Mouse (Mus musculus) intestine, postnatal 0 days (tissue): ENCODE results near the gene Rnf169. TPM values are rescaled to one million over a fixed set of nuclear protein-coding genes. Genes with fewer than 3 reads are reported as not detected.

Experiments used
- ATAC-seq: fragments of 200-750 bp; cut with Nextera tagmentation; 2 replicates; pipeline ENCODE4 v1.8.0; 2017; ENCODE audit warnings: mild to moderate bottlenecking, moderate TSS enrichment, moderate library complexity
- H3K27ac ChIP-seq: fragments of 300-500 bp; sonication (generic); 2 replicates; pipeline ENCODE4 v1.5.1; 2014; ENCODE audit warnings: mild to moderate bottlenecking, low read depth, low read length, moderate library complexity
- H3K27me3 ChIP-seq: fragments of 300-500 bp; sonication (generic); replicated peaks from 2 replicates; pipeline ENCODE4 v1.6.1; 2014; ENCODE audit warnings: low read length, mixed read lengths; ENCODE audit not compliant: control insufficient read depth, insufficient read depth
- H3K36me3 ChIP-seq: fragments of 300-500 bp; sonication (generic); 2 replicates; pipeline ENCODE4 v1.6.1; 2014; ENCODE audit warnings: mild to moderate bottlenecking, moderate library complexity; ENCODE audit not compliant: control insufficient read depth, insufficient read depth
- H3K4me1 ChIP-seq: fragments of 300-500 bp; sonication (generic); replicated peaks from 2 replicates; pipeline ENCODE4 v1.6.1; 2014; ENCODE audit warnings: antibody characterized with exemption, low read length, mixed read lengths; ENCODE audit not compliant: control insufficient read depth, insufficient read depth
- H3K4me2 ChIP-seq: fragments of 300-500 bp; sonication (generic); replicated peaks from 2 replicates; pipeline ENCODE4 v1.6.1; 2014; ENCODE audit warnings: low read depth, mild to moderate bottlenecking, moderate library complexity
- H3K4me3 ChIP-seq: fragments of 300-500 bp; sonication (generic); 2 replicates; pipeline ENCODE4 v1.5.1; 2014; ENCODE audit warnings: low read depth, low read length
- H3K9ac ChIP-seq: fragments of 300-500 bp; sonication (generic); 2 replicates; pipeline ENCODE4 v1.6.1; 2014; ENCODE audit warnings: mild to moderate bottlenecking, low read depth, low read length
- H3K9me3 ChIP-seq: fragments of 300-500 bp; sonication (generic); 2 replicates; pipeline ENCODE4 v1.6.1; 2016; ENCODE audit warnings: mixed run types; ENCODE audit not compliant: control insufficient read depth
- CTCF ChIP-seq: sonication (generic); IDR thresholded peaks from 2 replicates; pipeline ENCODE4 v1.5.1; 2016; ENCODE audit warnings: low read depth, mild to moderate bottlenecking, control low read depth, antibody characterized with exemption, moderate library complexity
- WGBS: fragments of 180-500 bp; shearing (Covaris S2); extraction: QIAGEN DNeasy Blood & Tissue Kit; methylation state at CpG from one replicate; pipeline ENCODE4 v1.1.7; 2014; 5-methylcytosine and 5-hydroxymethylcytosine counted together
- polyA plus RNA-seq: library from polyadenylated mRNA; unstranded; fragments of >200 nt; fragmentation: Nextera tagmentation; extraction: Ambion mirVana; gene quantifications from 2 replicates; pipeline ENCODE4 v1.2.1, GENCODE M21; 2015

Gene Rnf169
- polyA plus RNA-seq, 1 experiment from 2014 or later: 1.9 TPM

GRCm38 (mm10) chr7:100003781-100004180, 23.5 kb upstream of the Rnf169 start:
- Histone ChIP-seq H3K27ac (no peak overlapping the region), H3K9me3 (no peaks in the 10 kb centered on the region), H3K36me3 (no peaks in the 10 kb centered on the region), H3K9ac (no peak overlapping the region), H3K4me2 (no peak overlapping the region), H3K27me3 (peaks cover 49% of the 10 kb centered on the region), H3K4me3 (no peak overlapping the region), H3K4me1 (0 out of 2 replicates have a peak, but pooled peaks cover 3% of the 10 kb centered on the region)
- 51% methylated on average over 9 of the region's 9 CpGs for WGBS
- no peak for ATAC-seq
- peak; percentile 70 for TF ChIP-seq CTCF

- ATAC-seq: no peak
- no peaks in the 10 kb centered on the region for H3K4me1 ChIP-seq
- WGBS: 72% methylated on average over 3 of the region's 3 CpGs
- no peak overlapping the region for H3K4me2 ChIP-seq
- H3K36me3 ChIP-seq: no peaks in the 10 kb centered on the region
- H3K9me3 ChIP-seq: no peaks in the 10 kb centered on the region
- no peak overlapping the region for H3K9ac ChIP-seq
- H3K27ac ChIP-seq: no peak overlapping the region
- H3K27me3 ChIP-seq: no peaks in the 10 kb centered on the region
- H3K4me3 ChIP-seq: no peak overlapping the region
- TF ChIP-seq CTCF: no peak
These were observed 18.4 kb upstream of the Rnf169 start for GRCm38 (mm10) chr7:99998668-99999067.

DNA sequence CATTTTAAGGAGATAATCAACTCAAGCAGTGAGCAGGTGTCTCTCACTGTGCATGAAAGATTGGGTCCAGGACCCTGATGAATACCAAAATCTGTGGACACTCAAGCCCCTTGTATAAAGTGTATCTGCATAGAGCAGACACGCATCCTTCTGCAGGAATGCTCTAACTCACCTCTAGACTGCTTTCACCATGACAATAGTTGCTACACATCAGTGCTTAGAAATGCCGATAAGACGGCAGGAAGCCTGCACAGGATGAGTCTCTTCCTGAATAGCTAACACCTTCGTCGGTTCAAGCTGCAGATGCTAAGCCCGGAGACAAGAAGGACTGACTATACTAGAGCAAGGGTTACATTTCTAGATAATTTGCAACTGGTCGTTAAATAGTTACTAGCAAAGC, 14.9 kb upstream of the Rnf169 start:
- no peak overlapping the region for H3K9ac ChIP-seq
- H3K27me3 ChIP-seq: no peaks in the 10 kb centered on the region
- WGBS: 67% methylated on average over 7 of the region's 7 CpGs
- H3K4me2 ChIP-seq: no peak overlapping the region
- no peaks in the 10 kb centered on the region for H3K4me1 ChIP-seq
- ATAC-seq: no peak
- H3K36me3 ChIP-seq: no peaks in the 10 kb centered on the region
- H3K9me3 ChIP-seq: no peaks in the 10 kb centered on the region
- H3K4me3 ChIP-seq: no peak overlapping the region
- TF ChIP-seq CTCF: no peak
- no peak overlapping the region for H3K27ac ChIP-seq

DNA sequence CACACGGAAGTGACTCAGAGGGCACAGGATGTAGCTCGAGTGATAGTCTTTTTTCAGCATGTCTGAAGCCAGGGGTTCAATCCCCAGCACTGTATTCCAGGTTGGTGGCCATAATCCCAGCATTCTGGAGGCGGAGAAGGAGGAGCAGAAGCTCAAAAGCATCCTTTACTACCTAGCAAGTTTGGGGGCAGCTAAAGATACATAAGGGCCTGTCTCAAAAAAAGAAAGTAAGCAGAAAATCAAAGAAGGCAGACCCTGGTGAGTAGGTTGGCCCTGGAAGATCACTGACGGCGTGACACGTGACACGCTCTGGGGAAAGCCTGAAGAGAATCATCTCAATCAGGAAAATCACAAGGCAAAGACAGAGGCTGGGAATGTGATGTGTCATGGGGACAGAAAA, 12.9 kb upstream of the Rnf169 start:
- no peak overlapping the region for H3K4me3 ChIP-seq
- H3K36me3 ChIP-seq: no peaks in the 10 kb centered on the region
- no peak for ATAC-seq
- H3K4me1 ChIP-seq: no peaks in the 10 kb centered on the region
- H3K27ac ChIP-seq: no peak overlapping the region
- no peaks in the 10 kb centered on the region for H3K9me3 ChIP-seq
- TF ChIP-seq CTCF: no peak
- H3K9ac ChIP-seq: no peak overlapping the region
- H3K4me2 ChIP-seq: no peak overlapping the region
- H3K27me3 ChIP-seq: no peaks in the 10 kb centered on the region
- 85% methylated on average over 7 of the region's 7 CpGs for WGBS

DNA sequence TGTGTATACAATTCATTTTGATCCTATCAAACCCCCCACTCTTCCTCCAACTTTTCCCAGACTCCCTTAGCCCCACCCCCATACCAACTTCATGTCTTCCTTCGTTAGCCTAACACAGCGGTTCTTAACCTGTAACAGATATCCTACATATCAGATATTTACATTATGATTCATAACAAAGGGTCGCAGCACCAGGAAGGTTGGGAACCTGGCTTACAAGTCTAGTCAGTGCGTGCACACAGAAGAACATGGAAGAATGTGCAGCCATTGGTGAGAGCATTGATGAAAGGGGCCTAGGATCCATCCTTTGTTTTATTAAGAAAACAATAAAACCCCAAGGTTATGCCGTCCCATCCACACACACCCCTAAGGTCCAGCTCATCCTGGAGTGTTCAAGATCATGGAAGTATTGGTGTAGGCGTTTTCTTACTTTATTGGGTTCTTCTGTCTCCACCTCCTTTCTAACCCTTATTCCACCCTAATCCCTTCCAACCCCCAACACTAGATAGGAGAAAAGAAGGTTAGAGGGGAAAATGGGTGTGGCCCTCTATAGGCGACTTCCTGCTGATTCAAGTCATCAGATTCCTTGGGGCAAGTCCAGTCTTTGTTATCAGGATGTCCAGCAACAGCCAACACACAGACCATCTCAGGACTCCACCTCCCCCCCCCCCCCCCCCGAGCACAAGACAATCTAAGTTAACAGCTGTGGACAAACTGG, 10.9 kb upstream of the Rnf169 start:
- H3K4me3 ChIP-seq: no peak overlapping the region
- ATAC-seq: no peak
- no peaks in the 10 kb centered on the region for H3K36me3 ChIP-seq
- H3K4me2 ChIP-seq: no peak overlapping the region
- no peaks in the 10 kb centered on the region for H3K27me3 ChIP-seq
- no peak overlapping the region for H3K27ac ChIP-seq
- H3K9me3 ChIP-seq: no peaks in the 10 kb centered on the region
- no peak overlapping the region for H3K9ac ChIP-seq
- 65% methylated on average over 8 of the region's 8 CpGs for WGBS
- no peaks in the 10 kb centered on the region for H3K4me1 ChIP-seq
- TF ChIP-seq CTCF: no peak

DNA sequence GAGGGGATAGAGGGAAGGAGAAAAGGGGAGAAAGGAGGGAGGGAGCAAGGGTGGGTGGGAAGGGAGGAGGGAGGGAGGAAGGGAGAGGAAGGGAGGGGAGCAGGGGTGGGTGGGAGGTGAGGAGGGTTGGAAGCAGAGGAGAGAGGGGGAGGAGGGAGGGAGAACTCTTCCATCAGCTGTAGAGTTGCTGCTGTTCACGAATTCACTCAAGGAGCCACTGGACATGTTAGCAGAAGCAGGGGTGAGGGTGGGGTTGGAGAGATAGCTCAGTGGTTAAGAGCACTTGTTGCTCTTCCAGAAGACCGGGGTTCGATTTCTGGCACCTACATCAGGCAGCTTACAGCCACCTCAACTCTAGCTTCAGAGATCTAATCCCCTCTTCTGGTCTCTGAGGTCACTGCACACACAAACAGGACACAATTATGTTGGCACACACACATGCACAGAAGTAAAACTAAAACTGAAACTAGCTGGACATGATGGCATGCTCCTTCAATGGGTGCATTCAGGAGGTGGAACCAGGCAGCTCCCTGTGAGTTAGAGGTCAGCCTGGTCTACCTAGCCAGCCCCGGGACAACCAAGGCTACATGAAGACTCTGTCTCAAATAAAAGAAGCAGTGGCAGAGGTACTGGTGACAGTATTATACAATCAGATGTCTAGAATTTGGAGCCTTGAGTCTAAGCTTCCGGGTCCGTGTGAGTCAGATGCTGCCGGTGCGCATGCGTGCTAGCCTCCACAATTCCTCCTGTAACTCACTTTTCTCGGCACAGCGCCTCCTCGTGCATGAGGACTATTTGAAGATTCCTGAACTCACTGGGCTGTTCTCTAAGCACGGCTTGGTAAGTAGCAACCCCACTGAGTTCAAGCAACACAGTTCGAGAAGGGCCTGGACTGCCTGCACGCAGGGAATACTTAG, 9.9 kb upstream of the Rnf169 start:
- Histone ChIP-seq H3K36me3 (no peaks in the 10 kb centered on the region), H3K4me3 (no peak overlapping the region), H3K4me2 (no peak overlapping the region), H3K9me3 (no peaks in the 10 kb centered on the region), H3K27ac (no peak overlapping the region), H3K4me1 (no peaks in the 10 kb centered on the region), H3K27me3 (no peaks in the 10 kb centered on the region), H3K9ac (no peak overlapping the region)
- peak; percentile 39 for TF ChIP-seq CTCF
- 67% methylated on average over 15 of the region's 15 CpGs for WGBS
- no peak for ATAC-seq
